Mouse (Mus musculus) olfactory bulb, adult 2 months (tissue): ENCODE data around the gene Gpam.

Experiments
- CTCF ChIP-seq: fragments of 200-500 bp; IDR thresholded peaks from 2 replicates; pipeline ENCODE4 v1.5.1; 2012; ENCODE audit warnings: low read depth, mild to moderate bottlenecking, low read length, moderate library complexity; ENCODE audit not compliant: insufficient read depth
- POLR2A ChIP-seq: fragments of 200-500 bp; IDR thresholded peaks from 2 replicates; pipeline ENCODE4 v1.6.1; 2012; ENCODE audit warnings: mild to moderate bottlenecking, low read depth, low read length, moderate library complexity; ENCODE audit not compliant: insufficient read depth

- TF ChIP-seq CTCF (no peak), POLR2A (no peak)
Observed at GRCm38 (mm10) chr19:55164162-55164561, 37.1 kb upstream of the Gpam start.
